Mouse (Mus musculus) WW6 (cell line): Measurements from ENCODE around the gene Pabpn1l.
A peak's percentile ranks its signal among the peaks of the same experiment; 100 is the strongest.

Experiments
- DNase-seq: peaks from one replicate; pipeline ENCODE4 v3.0.0-alpha.2; 2013; ENCODE audit warnings: low read depth, low spot score

The Pabpn1l gene

DNA sequence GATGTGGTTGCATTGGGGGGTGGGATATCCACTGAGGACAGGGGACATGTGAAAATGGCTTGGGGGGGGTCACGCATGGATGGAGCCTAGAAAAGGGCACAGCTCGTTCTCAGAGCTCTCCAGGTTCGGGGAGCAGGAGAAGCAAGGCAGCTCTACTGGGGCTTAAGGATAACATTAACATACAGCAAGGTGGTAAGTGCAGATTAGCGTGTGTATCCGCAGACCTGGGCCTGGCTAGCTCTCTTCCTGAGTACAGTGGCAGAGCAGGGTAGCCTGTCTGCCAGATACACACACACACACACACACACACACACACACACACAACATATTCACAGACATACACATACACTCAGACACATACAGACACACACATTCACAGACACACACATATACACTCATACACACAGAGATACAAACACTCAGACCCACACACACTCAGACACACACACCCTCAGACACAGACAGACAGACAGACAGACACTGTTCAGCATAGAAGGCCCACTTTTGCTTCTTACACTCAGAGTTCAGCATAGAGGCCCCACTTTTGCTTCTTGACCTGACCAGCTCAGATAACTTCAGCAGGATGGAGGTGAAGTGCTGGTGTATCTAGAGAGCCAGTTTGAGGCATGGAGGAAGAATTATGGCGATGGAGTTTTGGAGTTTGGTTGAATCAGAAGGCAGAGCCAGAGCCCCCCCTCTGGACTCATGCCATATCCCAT lies 3.7 kb downstream of the Pabpn1l start:
- no peak for DNase-seq

- no peak for DNase-seq
Observed at GRCm38 (mm10) chr8:122617947-122618546, 4.5 kb downstream of the Pabpn1l start.

DNA sequence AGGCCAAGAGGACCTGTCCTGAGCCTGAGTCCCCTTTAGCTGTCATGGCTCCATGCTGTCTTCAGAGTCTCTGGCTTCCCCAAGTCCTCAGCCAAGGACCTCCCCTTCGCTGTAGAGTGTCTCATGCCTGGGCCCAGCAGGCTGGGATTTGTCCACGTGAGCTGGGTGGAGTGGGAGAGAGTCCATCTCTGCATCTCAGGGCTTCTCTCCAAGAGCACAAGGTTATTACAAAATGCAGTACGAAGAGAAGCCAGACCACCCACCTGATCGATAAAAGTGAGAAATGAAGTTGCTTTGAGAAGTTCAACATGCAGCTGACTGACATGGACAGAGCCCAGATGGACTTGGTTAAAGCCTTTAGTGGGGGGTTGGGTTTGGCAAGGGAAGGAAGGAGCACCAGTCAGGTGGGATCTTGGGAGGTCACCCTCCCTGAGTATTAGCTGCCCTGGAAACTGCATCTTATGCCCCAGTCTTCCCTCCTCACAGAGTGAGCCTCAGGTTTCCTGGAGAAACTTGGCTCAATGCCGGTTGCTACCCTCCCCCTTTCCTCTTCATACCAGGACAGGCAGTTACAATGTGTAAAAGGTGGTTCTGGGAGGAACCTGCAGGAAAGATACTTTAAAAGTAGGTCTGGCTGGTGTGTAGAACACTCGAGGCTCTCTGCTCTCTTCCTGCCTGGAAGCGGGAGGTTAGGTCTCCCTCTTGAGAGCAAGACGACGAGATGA lies 6.2 kb downstream of the Pabpn1l start:
- no peak for DNase-seq

DNA sequence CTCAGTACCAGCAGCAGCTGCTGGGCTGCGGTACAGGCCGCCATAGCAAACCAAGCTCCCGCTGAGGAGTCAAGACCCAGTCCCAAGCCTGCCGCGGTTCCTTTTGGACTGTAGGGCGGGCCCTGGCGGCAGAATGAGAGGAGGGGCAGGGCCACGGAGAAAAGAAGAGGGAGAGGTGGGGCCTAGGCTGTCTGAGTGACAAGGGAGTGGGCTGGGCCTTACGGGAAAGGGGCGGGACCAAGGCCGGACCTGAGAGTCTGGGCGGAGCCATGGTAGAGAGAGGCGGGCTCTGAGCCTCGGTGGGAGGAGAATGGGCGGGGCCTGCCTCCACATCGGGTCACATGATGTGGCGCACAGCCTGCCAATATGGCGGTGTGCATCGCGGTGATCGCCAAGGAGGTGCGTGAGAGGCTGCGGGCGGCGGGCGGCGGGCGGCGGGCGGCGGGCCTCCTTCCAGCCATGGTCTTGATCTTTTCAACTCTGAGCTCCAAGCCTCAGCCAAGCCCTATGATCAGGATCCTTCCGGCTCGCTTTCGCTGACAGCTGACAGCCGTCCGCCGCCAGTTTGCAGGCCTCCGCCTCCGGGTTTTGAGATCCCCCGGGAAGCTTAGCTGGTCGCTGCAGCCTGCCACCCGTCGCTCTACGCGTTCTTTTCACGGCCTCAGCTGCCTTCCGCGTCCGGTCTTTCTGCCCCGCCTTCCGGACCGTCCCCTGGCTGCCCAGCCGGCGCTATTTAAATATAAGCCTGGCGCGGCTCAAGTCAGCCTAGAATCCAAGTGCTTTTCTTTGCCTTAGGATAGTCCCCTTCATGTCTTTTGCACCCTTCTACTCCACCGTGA lies 11.0 kb downstream of the Pabpn1l start, which contains the start of the genes Galns and Trappc2l:
Gene Galns, minus strand, starts transcription at position 169 of the 839 bp plus-strand sequence.
Gene Trappc2l, plus strand, starts transcription at position 346 of the 839 bp plus-strand sequence.
- DNase-seq = peak; percentile 97

DNA sequence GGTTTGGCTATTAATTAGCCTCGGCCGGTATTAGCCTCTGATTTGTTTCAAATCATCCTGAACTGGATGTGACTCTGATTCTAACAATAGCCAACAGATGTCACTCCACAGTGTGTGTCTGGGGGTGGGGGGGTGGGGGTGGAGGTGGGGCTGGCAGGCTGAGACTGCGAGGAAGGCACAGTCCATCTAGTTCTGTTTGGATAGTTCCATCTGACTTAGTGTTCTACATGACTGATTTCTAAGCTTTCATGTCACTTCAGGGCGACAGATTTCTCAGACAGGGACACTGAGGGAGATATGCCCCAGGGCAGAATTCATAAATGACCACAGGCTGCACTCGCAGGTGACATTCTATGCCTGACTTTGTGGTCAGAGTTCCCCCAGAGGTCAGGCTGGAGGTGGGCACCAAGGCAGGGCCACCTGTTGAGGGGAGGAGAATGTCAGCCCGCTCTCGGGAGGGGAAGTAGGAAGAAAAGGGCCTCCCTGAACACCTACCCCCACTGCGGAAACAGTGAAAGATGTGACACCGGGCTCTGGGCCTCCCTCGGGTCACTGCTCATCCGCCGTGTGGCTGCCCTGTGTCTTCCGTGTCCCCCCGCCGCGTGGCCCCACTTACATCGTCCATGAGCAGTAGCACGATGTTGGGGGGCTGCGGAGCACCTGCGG lies 11.8 kb downstream of the Pabpn1l start:
- no peak for DNase-seq

- DNase-seq = no peak
Observed at GRCm38 (mm10) chr8:122610209-122610608, 12.3 kb downstream of the Pabpn1l start.

- DNase-seq = no peak
Observed at GRCm38 (mm10) chr8:122606810-122607209, 15.7 kb downstream of the Pabpn1l start.

DNA sequence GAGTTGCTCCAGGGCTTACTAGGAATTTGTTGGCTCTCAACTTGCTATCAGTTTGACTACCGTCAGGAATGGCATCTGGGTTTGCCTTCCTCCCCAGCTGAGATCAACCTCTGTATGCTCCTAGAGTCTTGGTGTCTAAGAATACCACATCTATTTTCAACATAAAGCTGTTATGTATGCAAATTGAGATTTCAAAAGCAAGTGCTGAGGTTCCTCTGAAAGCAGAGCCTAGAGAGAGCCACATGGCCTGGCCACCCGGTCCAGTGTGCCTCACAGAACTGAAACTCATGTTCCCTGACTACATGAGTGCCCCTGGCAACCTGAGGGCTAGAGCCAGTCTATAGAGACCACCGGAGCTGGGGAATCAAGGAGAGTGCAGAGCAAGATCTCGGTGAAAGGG lies 17.2 kb downstream of the Pabpn1l start:
- no peak for DNase-seq

GRCm38 (mm10) chr8:122604640-122605039 lies 17.9 kb downstream of the Pabpn1l start:
- no peak for DNase-seq

GRCm38 (mm10) chr8:122600666-122601065 lies 21.9 kb downstream of the Pabpn1l start:
- no peak for DNase-seq

DNA sequence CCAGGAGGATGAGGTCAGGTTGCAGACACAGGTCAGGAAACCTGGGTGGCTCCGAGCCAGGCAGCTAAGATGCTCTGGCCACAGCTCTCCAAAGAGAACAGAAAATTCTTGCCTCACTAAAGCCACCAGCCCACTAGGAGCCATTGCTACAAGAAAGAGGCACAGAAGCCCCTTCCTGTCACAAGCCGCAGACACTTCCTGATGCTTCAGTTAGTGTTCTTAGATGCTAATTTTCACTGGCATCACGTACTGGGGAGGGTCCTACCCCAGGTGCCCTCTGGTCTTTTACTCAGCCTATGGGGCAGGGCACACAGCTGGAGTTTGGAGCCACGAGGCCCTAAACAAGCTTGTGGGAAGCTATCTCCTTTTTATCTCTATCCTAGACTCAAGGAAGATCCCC lies 26.5 kb downstream of the Pabpn1l start:
- no peak for DNase-seq

GRCm38 (mm10) chr8:122593783-122594507 lies 28.6 kb downstream of the Pabpn1l start:
- DNase-seq = no peak

- no peak for DNase-seq
Observed at GRCm38 (mm10) chr8:122593240-122593639, 29.3 kb downstream of the Pabpn1l start.

DNA sequence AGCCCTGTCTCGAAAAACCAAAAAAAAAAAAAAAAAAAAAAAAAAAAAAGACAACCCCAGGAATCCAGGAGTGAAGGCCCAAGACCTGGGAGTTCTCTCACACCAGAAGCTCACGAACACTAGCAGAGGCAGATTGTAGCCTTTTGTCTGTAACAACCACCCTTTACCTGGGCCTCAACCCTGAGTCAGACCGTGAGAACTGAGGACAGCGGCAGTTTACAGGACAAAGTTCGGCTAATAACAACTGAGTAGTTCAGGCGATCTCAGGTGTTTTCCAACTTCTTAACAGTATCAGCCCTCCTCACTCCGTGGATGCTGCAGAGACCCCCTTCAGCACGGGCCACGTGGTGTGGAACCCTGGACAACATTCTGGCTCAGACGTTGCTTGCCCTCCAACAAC lies 35.8 kb downstream of the Pabpn1l start:
- no peak for DNase-seq

GRCm38 (mm10) chr8:122586171-122586570 lies 36.4 kb downstream of the Pabpn1l start:
- no peak for DNase-seq

DNA sequence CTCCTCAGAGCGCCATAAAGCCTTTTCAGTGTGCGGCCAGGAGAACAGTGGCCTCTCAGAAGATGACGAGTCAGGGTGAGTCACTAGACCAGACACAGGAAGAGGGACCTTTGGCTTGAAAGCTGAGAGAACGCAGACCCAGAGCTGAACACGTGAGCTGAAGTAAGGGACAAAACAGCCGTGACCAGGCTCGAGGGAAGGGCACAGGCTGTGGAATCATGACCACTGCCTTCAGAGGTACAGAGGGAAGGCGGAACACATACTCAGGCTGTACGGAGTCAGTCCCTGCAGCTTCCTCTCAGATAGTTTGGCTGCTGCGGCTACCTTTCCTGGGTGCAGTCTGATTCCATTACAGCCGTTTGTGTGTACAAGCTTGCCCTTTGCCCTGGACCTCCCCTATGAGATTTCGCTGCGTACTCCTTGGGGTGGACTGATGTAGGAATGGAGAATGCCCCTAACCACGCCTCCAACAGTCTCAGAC lies 37.1 kb downstream of the Pabpn1l start:
- DNase-seq = no peak

DNA sequence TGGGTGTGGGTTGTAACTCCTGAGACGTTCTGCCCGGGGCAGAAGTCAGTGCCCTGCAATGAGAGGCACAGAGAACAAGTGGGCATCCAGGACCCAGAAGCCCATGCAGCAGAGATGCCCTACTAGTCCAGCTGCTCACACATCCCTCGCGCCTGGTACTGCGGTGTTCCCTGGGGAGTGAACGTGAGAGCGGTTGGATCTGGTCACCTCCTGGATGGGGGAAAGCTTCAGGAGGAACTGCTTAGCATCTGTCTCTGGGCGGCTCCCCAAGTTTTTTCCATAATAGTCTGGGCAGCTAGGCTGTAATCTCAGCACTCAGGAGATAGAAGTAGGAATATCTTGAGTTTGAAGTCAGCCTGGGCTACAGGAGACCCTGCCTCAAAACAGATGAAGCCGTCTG lies 37.6 kb downstream of the Pabpn1l start:
- DNase-seq = no peak

- DNase-seq = no peak
Observed at GRCm38 (mm10) chr8:122580926-122581325, 41.6 kb downstream of the Pabpn1l start.

GRCm38 (mm10) chr8:122579196-122579595 lies 43.3 kb downstream of the Pabpn1l start:
- no peak for DNase-seq

- DNase-seq = no peak
Observed at GRCm38 (mm10) chr8:122577116-122577515, 45.4 kb downstream of the Pabpn1l start.
